Mouse (Mus musculus) stomach, postnatal 0 days (tissue): Measurements from ENCODE around the gene Ahsg.

Experiments
- CTCF ChIP-seq: IDR thresholded peaks from 2 replicates; pipeline ENCODE4 v1.5.1; 2016; ENCODE audit warnings: antibody characterized with exemption, low read depth, mild to moderate bottlenecking, moderate library complexity
- EP300 ChIP-seq: optimal IDR thresholded peaks from 2 replicates; pipeline ENCODE3; 2016; ENCODE audit warnings: antibody characterized with exemption

- TF ChIP-seq EP300 = no peak
- no peak for TF ChIP-seq CTCF
These were observed 38.4 kb upstream of the Ahsg start for GRCm38 (mm10) chr16:22852709-22853108.
